In genomic region chr11:117543191-117543590, GRCm38 (mm10) we compare ENCODE assay signal across 16 mouse cellular contexts. TPM values are rescaled to one million over a fixed set of nuclear protein-coding genes. Genes with fewer than 3 reads are reported as not detected.
DNase-seq lines count a peak whose midpoint lies in the region; ATAC-seq lines count a peak whose summit lies in the region.
"Had no signal": no experiment of that assay in that cellular context is flagged by ENCODE, and none has a peak within 500 bp of the region (broad histone marks: within the 10 kb centered on the region; RNA-seq: fewer than 3 reads in every experiment).

No protein-coding gene starts in this region.

- peak overlapping the region; percentile 35; the same call in 1 of the 2 replicates for H3K27ac ChIP-seq in hindbrain, embryonic 12.5 days
- H3K27ac ChIP-seq in hindbrain, embryonic 16.5 days (ENCODE audit: low read depth, low read length), result no peak overlapping the region
- H3K27ac ChIP-seq in midbrain, embryonic 16.5 days (ENCODE audit: low read length), result 0 out of 2 replicates have a peak overlapping the region, but pooled peaks have one; percentile 6
- H3K27ac ChIP-seq in forebrain, embryonic 11.5 days (ENCODE audit: low read depth, low read length), result no peak overlapping the region
- H3K27ac ChIP-seq: layer of hippocampus, adult 2 months; liver, embryonic 15.5 days had no signal

- H3K36me3 ChIP-seq in hindbrain, embryonic 12.5 days, result no peaks in the 10 kb centered on the region
- no peaks in the 10 kb centered on the region for H3K36me3 ChIP-seq in hindbrain, embryonic 16.5 days (ENCODE audit: control insufficient read depth, insufficient read depth, low read length)
- no peaks in the 10 kb centered on the region for H3K36me3 ChIP-seq in midbrain, embryonic 16.5 days (ENCODE audit: control insufficient read depth, insufficient read depth, low read length)
- H3K36me3 ChIP-seq in forebrain, embryonic 11.5 days (ENCODE audit: control insufficient read depth, insufficient read depth, low read length), result no peaks in the 10 kb centered on the region
- H3K36me3 ChIP-seq: liver, embryonic 15.5 days had no signal

- peak; percentile 65 to 78 for DNase-seq in cerebellum, adult 18-20 months
- DNase-seq in gastrocnemius, postnatal 14 days, result peak; percentile 69
- no peak for DNase-seq in thymus, postnatal 4 days
- DNase-seq in forebrain, embryonic 11.5 days (ENCODE audit: low spot score), result no peak
- DNase-seq: adrenal gland, postnatal 36 days; heart, postnatal 14 days; kidney, adult 18-20 months; left cerebral cortex, postnatal 4 days; retina, postnatal 1 day; thymus, postnatal 25 days had no signal

- 45% methylated on average over 6 of the region's 6 CpGs for WGBS in hindbrain, embryonic 12.5 days
- WGBS in hindbrain, embryonic 16.5 days, result 38% methylated on average over 6 of the region's 6 CpGs
- 35% methylated on average over 6 of the region's 6 CpGs for WGBS in midbrain, embryonic 16.5 days
- WGBS in forebrain, embryonic 11.5 days, result 31% methylated on average over 6 of the region's 6 CpGs

- H3K4me1 ChIP-seq in hindbrain, embryonic 12.5 days, result peaks cover 43% of the 10 kb centered on the region
- peaks cover 27% of the 10 kb centered on the region for H3K4me1 ChIP-seq in hindbrain, embryonic 16.5 days (ENCODE audit: control insufficient read depth, insufficient read depth, low read depth, low read length)
- peaks cover 27% of the 10 kb centered on the region for H3K4me1 ChIP-seq in midbrain, embryonic 16.5 days (ENCODE audit: control insufficient read depth, insufficient read depth, low read length)
- peaks cover 19% of the 10 kb centered on the region for H3K4me1 ChIP-seq in forebrain, embryonic 11.5 days (replicated peaks; ENCODE audit: control insufficient read depth, insufficient read depth, low read length)
- H3K4me1 ChIP-seq: liver, embryonic 15.5 days had no signal

- H3K9me3 ChIP-seq in hindbrain, embryonic 12.5 days (replicated peaks), result no peaks in the 10 kb centered on the region
- no peaks in the 10 kb centered on the region for H3K9me3 ChIP-seq in hindbrain, embryonic 16.5 days (ENCODE audit: control insufficient read depth, low read length)
- no peaks in the 10 kb centered on the region for H3K9me3 ChIP-seq in midbrain, embryonic 16.5 days (replicated peaks; ENCODE audit: control insufficient read depth, low read length, poor library complexity, severe bottlenecking)
- no peaks in the 10 kb centered on the region for H3K9me3 ChIP-seq in forebrain, embryonic 11.5 days (ENCODE audit: control insufficient read depth, low read length)
- H3K9me3 ChIP-seq: liver, embryonic 15.5 days had no signal

- intact Hi-C loops in gastrocnemius, postnatal 14 days (cut with DNase I; ENCODE audit: low total_unique reads), result no loop called here

- no peak overlapping the region for H3K9ac ChIP-seq in hindbrain, embryonic 12.5 days
- no peak overlapping the region for H3K9ac ChIP-seq in hindbrain, embryonic 16.5 days (ENCODE audit: low read depth, low read length)
- H3K9ac ChIP-seq in midbrain, embryonic 16.5 days (ENCODE audit: low read depth, low read length), result no peak overlapping the region
- H3K9ac ChIP-seq in forebrain, embryonic 11.5 days (ENCODE audit: low read length), result no peak overlapping the region
- H3K9ac ChIP-seq: liver, embryonic 15.5 days had no signal

- H3K4me2 ChIP-seq in hindbrain, embryonic 12.5 days (replicated peaks), result no peak overlapping the region
- no peak overlapping the region for H3K4me2 ChIP-seq in hindbrain, embryonic 16.5 days (ENCODE audit: low read length)
- H3K4me2 ChIP-seq in midbrain, embryonic 16.5 days (ENCODE audit: low read length), result no peak overlapping the region
- H3K4me2 ChIP-seq in forebrain, embryonic 11.5 days (ENCODE audit: low read depth, low read length, severe bottlenecking), result no peak overlapping the region
- H3K4me2 ChIP-seq: liver, embryonic 15.5 days had no signal

- no peak overlapping the region for H3K4me3 ChIP-seq in hindbrain, embryonic 12.5 days
- no peak overlapping the region for H3K4me3 ChIP-seq in hindbrain, embryonic 16.5 days (ENCODE audit: low read length)
- H3K4me3 ChIP-seq in midbrain, embryonic 16.5 days (ENCODE audit: low read depth, low read length), result no peak overlapping the region
- no peak overlapping the region for H3K4me3 ChIP-seq in forebrain, embryonic 11.5 days (ENCODE audit: low read depth, low read length)
- H3K4me3 ChIP-seq: layer of hippocampus, adult 2 months; liver, embryonic 15.5 days had no signal

- no peaks in the 10 kb centered on the region; the same call in 1 of the 2 replicates for H3K27me3 ChIP-seq in hindbrain, embryonic 12.5 days
- H3K27me3 ChIP-seq in hindbrain, embryonic 16.5 days (replicated peaks; ENCODE audit: control insufficient read depth, insufficient read depth, low read length), result no peaks in the 10 kb centered on the region
- no peaks in the 10 kb centered on the region for H3K27me3 ChIP-seq in midbrain, embryonic 16.5 days (ENCODE audit: control insufficient read depth, insufficient read depth, low read depth, low read length)
- H3K27me3 ChIP-seq in forebrain, embryonic 11.5 days (ENCODE audit: control insufficient read depth, insufficient read depth, low read length), result no peaks in the 10 kb centered on the region

- ATAC-seq in hindbrain, embryonic 12.5 days (ENCODE audit: low FRiP score), result no peak
- no peak for ATAC-seq in hindbrain, embryonic 16.5 days
- no peak for ATAC-seq in midbrain, embryonic 16.5 days
- no peak for ATAC-seq in forebrain, embryonic 11.5 days (replicated peaks; ENCODE audit: low FRiP score)

RNA-seq across cellular contexts. Expression of gene Gm11733, which starts 59.0 kb away (rescaled TPM):
- polyA plus RNA-seq in hindbrain, embryonic 12.5 days (2016; fragmentation: Nextera tagmentation; extraction: Ambion mirVana), result not detected in 2 replicates
- polyA plus RNA-seq in hindbrain, embryonic 16.5 days (2015; fragmentation: Nextera tagmentation; extraction: Ambion mirVana), result 0.06 TPM in 2 replicates
- total RNA-seq in gastrocnemius, postnatal 14 days (2021), result not detected
- polyA plus RNA-seq in midbrain, embryonic 16.5 days (2015; fragmentation: Nextera tagmentation; extraction: Ambion mirVana), result not detected in 2 replicates
- polyA plus RNA-seq in forebrain, embryonic 11.5 days (2014; fragmentation: Nextera tagmentation; extraction: Ambion mirVana), result not detected in 2 replicates
- total RNA-seq: adrenal gland, postnatal 36 days; heart, postnatal 14 days; left cerebral cortex, postnatal 4 days; megakaryocyte progenitor cell, adult 5-6 weeks had no signal
- polyA plus RNA-seq: liver, embryonic 15.5 days had no signal

Comparison
In these comparisons a context has a peak if more than half of its experiments do, and no peak if none do; other contexts are left out.
1. H3K27ac ChIP-seq: peak in hindbrain, embryonic 12.5 days (single experiment) and midbrain, embryonic 16.5 days (single experiment); none in hindbrain, embryonic 16.5 days (single experiment) and forebrain, embryonic 11.5 days (single experiment).
2. DNase-seq: peak in cerebellum, adult 18-20 months (2 of 2) and gastrocnemius, postnatal 14 days (single experiment); none in thymus, postnatal 4 days (single experiment) and forebrain, embryonic 11.5 days (single experiment).